Mouse (Mus musculus): ENCODE measurements around the gene 9130213A22Rik. TPM values are rescaled to one million over a fixed set of nuclear protein-coding genes. Genes with fewer than 3 reads are reported as not detected.

Gene 9130213A22Rik
- polyA plus RNA-seq, 1 experiment from 2014 or later, result 0.43 TPM

DNA sequence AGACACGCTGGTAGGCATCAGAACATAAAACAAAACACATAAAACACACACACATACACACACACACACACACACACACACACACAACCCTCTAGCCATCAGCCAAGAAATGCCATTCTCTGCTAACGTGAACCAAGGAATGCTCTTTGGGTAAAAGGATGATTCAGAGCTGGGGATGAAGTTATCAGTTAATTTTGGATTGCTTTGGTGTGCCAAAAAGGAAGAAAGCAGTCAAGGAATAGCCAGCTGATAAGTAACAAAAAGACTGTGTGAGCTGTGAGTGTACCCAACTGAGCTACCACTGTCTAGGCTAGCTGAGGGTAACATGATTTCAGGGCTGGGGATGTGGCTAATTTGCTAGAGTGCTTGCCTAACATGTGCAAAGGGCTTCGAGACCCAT, 8.4 kb downstream of the 9130213A22Rik start:
- H3K4me3 ChIP-seq (ENCODE audit: low read length), result no peak overlapping the region
- H3K27ac ChIP-seq (ENCODE audit: low read depth, low read length), result no peak overlapping the region
- no peak for ATAC-seq (ENCODE audit: low FRiP score, low TSS enrichment)
- no peaks in the 10 kb centered on the region; the same call in 1 of the 2 replicates for H3K4me1 ChIP-seq (ENCODE audit: control insufficient read depth, insufficient read depth, low read length)
- no peak overlapping the region for H3K4me2 ChIP-seq (replicated peaks; ENCODE audit: low read depth, low read length)
- no peak overlapping the region for H3K9ac ChIP-seq (ENCODE audit: low read depth, low read length)
- H3K27me3 ChIP-seq (ENCODE audit: control insufficient read depth, insufficient read depth, low read length), result peaks cover 4% of the 10 kb centered on the region; the same call in 1 of the 2 replicates
- no peaks in the 10 kb centered on the region for H3K9me3 ChIP-seq (ENCODE audit: control insufficient read depth, low read length)
- 66% methylated on average over 3 of the region's 3 CpGs for WGBS
- peaks cover 4% of the 10 kb centered on the region; the same call in 1 of the 2 replicates for H3K36me3 ChIP-seq (ENCODE audit: control insufficient read depth, insufficient read depth, low read length)

DNA sequence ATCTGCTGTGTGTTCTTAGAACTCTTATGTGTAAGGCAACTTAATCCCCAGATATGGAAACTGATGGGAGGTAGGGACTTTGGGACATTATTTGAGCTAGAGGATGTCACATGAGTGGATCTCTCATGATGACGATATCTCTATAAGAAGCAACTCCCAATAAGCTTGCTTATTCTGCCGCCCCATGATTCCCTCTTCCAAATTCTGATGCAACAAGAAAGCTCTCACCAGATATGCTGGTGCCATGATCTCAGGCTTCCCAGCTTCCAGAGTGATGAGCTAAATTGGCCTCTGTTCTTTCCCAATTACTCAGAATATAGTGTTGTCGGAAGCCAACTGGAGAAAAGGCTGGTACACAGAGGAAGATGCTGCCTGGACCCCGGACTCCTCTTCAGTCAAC, 10.5 kb downstream of the 9130213A22Rik start:
- Histone ChIP-seq H3K27me3 (ENCODE audit: control insufficient read depth, insufficient read depth, low read length) (peaks cover 4% of the 10 kb centered on the region; the same call in 1 of the 2 replicates), H3K4me3 (ENCODE audit: low read length) (0 out of 2 replicates have a peak overlapping the region, but pooled peaks have one; percentile 58), H3K27ac (ENCODE audit: low read depth, low read length) (no peak overlapping the region), H3K9me3 (ENCODE audit: control insufficient read depth, low read length) (no peaks in the 10 kb centered on the region), H3K36me3 (ENCODE audit: control insufficient read depth, insufficient read depth, low read length) (peaks cover 24% of the 10 kb centered on the region; the same call in 1 of the 2 replicates), H3K4me2 (replicated peaks; ENCODE audit: low read depth, low read length) (peak overlapping the region; percentile 16), H3K9ac (ENCODE audit: low read depth, low read length) (0 out of 2 replicates have a peak overlapping the region, but pooled peaks have one; percentile 38), H3K4me1 (ENCODE audit: control insufficient read depth, insufficient read depth, low read length) (no peaks in the 10 kb centered on the region)
- ATAC-seq (ENCODE audit: low FRiP score, low TSS enrichment), result no peak
- WGBS, result 56% methylated on average over 4 of the region's 4 CpGs

DNA sequence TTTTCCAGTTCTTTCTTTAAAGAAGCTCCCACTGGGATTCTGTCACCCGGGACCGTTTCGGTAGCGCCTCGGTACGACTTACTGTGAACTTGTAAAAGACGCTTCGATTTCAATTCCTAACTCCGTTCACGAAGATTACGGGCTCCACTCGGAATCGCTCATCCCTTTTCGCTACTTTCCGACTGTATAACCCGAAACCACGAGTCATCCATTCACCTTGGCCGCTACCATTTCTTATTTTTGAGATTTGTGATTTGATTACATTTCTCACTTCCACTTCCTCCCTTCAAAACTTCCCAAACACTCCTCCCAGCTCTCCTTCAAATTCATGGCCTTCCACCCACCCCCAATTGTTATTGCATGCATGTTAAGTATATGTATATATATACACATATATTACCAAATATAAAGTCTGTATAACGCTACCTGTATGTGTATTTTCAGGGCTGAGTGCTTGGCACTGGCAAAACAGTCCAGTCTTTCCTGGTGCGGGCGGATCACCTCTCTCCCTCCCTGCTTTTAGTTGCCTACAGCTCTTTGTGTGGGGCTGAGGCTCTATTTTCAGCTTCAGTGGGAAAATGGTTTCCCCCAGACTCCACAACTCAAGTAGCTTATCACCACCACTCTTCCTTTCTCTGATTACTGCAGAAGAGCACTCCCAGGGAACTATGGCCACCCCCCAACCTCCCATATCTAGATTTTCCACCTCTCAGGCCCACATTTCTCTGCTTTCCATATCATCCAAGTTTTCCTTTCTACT, 11.2 kb downstream of the 9130213A22Rik start:
- Histone ChIP-seq H3K9ac (ENCODE audit: low read depth, low read length) (peak overlapping the region; percentile 38; the same call in 1 of the 2 replicates), H3K9me3 (ENCODE audit: control insufficient read depth, low read length) (no peaks in the 10 kb centered on the region), H3K4me3 (ENCODE audit: low read length) (peak overlapping the region; percentile 58), H3K4me2 (replicated peaks; ENCODE audit: low read depth, low read length) (peak overlapping the region; percentile 51), H3K4me1 (ENCODE audit: control insufficient read depth, insufficient read depth, low read length) (no peaks in the 10 kb centered on the region), H3K27me3 (ENCODE audit: control insufficient read depth, insufficient read depth, low read length) (peaks cover 4% of the 10 kb centered on the region; the same call in 1 of the 2 replicates), H3K27ac (ENCODE audit: low read depth, low read length) (no peak overlapping the region), H3K36me3 (ENCODE audit: control insufficient read depth, insufficient read depth, low read length) (peaks cover 27% of the 10 kb centered on the region; the same call in 1 of the 2 replicates)
- 7% methylated on average over 21 of the region's 21 CpGs for WGBS
- ATAC-seq (ENCODE audit: low FRiP score, low TSS enrichment), result no peak

DNA sequence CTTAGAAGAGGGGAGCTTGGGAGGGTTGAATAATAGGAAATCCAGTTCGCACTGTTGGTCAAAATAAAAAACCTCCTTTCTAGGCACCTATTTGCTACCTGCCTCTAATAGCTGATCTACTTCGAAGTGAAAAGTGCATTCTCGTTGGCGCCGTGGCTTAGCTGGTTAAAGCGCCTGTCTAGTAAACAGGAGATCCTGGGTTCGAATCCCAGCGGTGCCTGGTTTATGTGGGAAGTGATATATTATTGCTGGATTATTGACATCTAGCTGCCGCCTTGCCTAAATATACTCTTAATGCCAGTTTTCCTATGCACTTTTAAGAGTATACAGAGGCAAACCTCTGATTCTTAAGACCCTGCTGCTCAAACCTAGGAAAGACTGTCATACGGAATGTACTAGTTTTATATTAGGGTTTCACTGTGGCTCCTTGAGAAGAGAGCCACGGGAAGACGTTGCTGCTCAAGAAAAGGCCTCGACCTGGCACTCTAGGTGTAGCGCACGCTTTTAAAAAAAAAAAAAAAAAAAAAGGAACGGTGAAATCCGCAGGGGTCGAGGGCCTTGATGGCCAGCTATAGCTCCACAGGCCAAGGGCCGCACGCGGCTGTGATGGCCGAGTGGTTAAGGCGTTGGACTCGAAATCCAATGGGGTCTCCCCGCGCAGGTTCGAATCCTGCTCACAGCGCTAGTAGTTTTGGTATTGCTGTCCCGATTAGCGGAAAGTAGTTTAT, 11.9 kb downstream of the 9130213A22Rik start:
- ATAC-seq (ENCODE audit: low FRiP score, low TSS enrichment), result peak; percentile 77
- Histone ChIP-seq H3K9ac (ENCODE audit: low read depth, low read length) (peak overlapping the region; percentile 38; the same call in 1 of the 2 replicates), H3K4me2 (replicated peaks; ENCODE audit: low read depth, low read length) (peak overlapping the region; percentile 51), H3K27me3 (ENCODE audit: control insufficient read depth, insufficient read depth, low read length) (peaks cover 4% of the 10 kb centered on the region; the same call in 1 of the 2 replicates), H3K4me3 (ENCODE audit: low read length) (peak overlapping the region; percentile 58), H3K4me1 (ENCODE audit: control insufficient read depth, insufficient read depth, low read length) (no peaks in the 10 kb centered on the region), H3K27ac (ENCODE audit: low read depth, low read length) (no peak overlapping the region), H3K36me3 (ENCODE audit: control insufficient read depth, insufficient read depth, low read length) (peaks cover 34% of the 10 kb centered on the region), H3K9me3 (ENCODE audit: control insufficient read depth, low read length) (no peaks in the 10 kb centered on the region)
- WGBS, result under 1% methylated on average over 30 of the region's 30 CpGs

DNA sequence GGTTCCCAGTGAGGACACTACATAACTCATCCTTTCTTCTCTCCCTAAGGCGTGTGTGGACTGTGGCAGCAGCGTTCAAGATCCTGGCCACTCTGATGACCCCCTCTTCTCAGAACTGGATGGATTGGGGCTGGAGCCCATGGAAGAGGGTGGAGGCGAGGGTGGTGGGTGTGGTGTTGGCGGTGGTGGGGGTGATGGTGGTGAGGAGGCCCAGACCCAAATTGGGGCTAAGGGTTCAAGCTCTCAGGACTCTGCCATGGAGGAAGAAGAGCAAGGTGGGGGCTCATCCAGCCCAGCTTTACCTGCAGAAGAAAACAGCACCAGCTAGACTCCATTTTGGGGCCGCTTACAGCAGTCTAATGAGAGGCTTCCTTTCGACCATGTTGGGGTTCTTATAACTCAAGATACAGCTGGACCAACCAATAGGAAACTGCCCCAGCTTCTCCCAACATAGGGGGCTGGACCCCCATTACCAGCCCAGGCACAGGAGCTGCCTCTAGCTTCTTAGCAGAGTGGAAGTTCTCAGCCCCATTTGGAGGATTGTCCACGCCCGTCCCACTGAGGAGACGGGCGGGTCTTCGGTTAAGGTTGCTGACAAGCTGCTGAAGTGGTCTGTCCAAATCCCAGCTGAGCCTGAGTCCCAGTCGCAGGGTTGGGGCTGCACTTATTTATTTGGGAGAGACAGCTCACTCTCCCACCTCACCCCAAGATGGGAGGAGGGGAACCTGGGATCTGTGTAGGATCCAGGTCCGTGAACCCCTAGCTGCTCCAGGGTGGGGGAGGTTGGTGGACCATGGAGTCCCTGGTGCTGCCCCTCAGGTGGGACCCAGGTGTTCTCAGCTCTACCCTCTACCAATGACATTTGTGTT, 13.1 kb downstream of the 9130213A22Rik start:
- H3K4me1 ChIP-seq (ENCODE audit: control insufficient read depth, insufficient read depth, low read length), result no peaks in the 10 kb centered on the region
- peaks cover 4% of the 10 kb centered on the region; the same call in 1 of the 2 replicates for H3K27me3 ChIP-seq (ENCODE audit: control insufficient read depth, insufficient read depth, low read length)
- no peak overlapping the region for H3K4me3 ChIP-seq (ENCODE audit: low read length)
- H3K36me3 ChIP-seq (ENCODE audit: control insufficient read depth, insufficient read depth, low read length), result peaks cover 46% of the 10 kb centered on the region
- H3K9me3 ChIP-seq (ENCODE audit: control insufficient read depth, low read length), result no peaks in the 10 kb centered on the region
- ATAC-seq (ENCODE audit: low FRiP score, low TSS enrichment), result peak; percentile 21; the same call in 1 of the 2 replicates
- no peak overlapping the region for H3K9ac ChIP-seq (ENCODE audit: low read depth, low read length)
- WGBS, result 85% methylated on average over 13 of the region's 13 CpGs
- no peak overlapping the region for H3K27ac ChIP-seq (ENCODE audit: low read depth, low read length)
- no peak overlapping the region for H3K4me2 ChIP-seq (replicated peaks; ENCODE audit: low read depth, low read length)

DNA sequence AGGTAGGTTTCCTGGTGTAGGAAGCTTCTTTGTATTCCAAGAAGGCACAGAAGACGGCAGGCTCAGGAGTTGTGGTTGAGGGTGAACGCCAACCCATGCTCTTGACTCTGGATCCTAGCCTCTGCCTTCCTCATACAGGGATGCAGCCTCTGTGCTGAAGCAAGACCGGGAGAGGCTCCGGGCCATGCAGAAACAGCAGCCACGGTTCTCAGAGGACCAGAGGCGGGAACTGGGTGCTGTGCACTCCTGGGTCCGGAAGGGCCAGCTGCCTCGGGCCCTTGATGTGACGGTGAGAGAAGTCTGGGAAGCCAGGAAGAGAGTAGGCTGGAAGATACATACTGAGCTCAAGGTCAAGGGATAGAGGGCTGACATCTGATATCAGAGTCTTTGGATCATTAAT, 14.2 kb downstream of the 9130213A22Rik start:
- H3K4me2 ChIP-seq (replicated peaks; ENCODE audit: low read depth, low read length), result no peak overlapping the region
- no peak overlapping the region for H3K9ac ChIP-seq (ENCODE audit: low read depth, low read length)
- H3K9me3 ChIP-seq (ENCODE audit: control insufficient read depth, low read length), result no peaks in the 10 kb centered on the region
- ATAC-seq (ENCODE audit: low FRiP score, low TSS enrichment), result no peak
- no peak overlapping the region for H3K4me3 ChIP-seq (ENCODE audit: low read length)
- peaks cover 4% of the 10 kb centered on the region; the same call in 1 of the 2 replicates for H3K27me3 ChIP-seq (ENCODE audit: control insufficient read depth, insufficient read depth, low read length)
- peaks cover 57% of the 10 kb centered on the region for H3K36me3 ChIP-seq (ENCODE audit: control insufficient read depth, insufficient read depth, low read length)
- no peaks in the 10 kb centered on the region for H3K4me1 ChIP-seq (ENCODE audit: control insufficient read depth, insufficient read depth, low read length)
- no peak overlapping the region for H3K27ac ChIP-seq (ENCODE audit: low read depth, low read length)
- 84% methylated on average over 9 of the region's 9 CpGs for WGBS

DNA sequence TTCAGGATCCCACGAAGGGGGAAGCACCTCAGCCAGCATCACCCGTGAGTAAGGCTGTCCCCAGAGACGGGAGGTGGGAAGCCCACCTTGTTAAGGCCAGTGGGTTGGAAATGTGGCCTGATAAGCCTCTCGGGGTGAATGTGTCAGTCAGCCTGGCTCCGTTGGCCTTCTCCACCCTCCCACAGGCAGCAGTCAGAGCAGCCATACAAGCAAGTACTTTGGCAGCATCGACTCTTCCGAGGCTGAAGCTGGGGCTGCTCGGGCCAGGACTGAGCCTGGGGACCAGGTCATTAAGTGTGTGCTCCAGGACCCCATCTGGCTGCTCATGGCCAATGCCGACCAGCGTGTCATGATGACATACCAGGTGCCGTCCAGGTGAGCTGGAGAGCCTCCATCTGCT, 14.7 kb downstream of the 9130213A22Rik start:
- peaks cover 62% of the 10 kb centered on the region for H3K36me3 ChIP-seq (ENCODE audit: control insufficient read depth, insufficient read depth, low read length)
- no peak for ATAC-seq (ENCODE audit: low FRiP score, low TSS enrichment)
- WGBS, result 90% methylated on average over 11 of the region's 11 CpGs
- H3K27ac ChIP-seq (ENCODE audit: low read depth, low read length), result no peak overlapping the region
- H3K9ac ChIP-seq (ENCODE audit: low read depth, low read length), result no peak overlapping the region
- H3K4me2 ChIP-seq (replicated peaks; ENCODE audit: low read depth, low read length), result no peak overlapping the region
- no peak overlapping the region for H3K4me3 ChIP-seq (ENCODE audit: low read length)
- H3K27me3 ChIP-seq (ENCODE audit: control insufficient read depth, insufficient read depth, low read length), result peaks cover 4% of the 10 kb centered on the region; the same call in 1 of the 2 replicates
- no peaks in the 10 kb centered on the region for H3K4me1 ChIP-seq (ENCODE audit: control insufficient read depth, insufficient read depth, low read length)
- no peaks in the 10 kb centered on the region for H3K9me3 ChIP-seq (ENCODE audit: control insufficient read depth, low read length)

DNA sequence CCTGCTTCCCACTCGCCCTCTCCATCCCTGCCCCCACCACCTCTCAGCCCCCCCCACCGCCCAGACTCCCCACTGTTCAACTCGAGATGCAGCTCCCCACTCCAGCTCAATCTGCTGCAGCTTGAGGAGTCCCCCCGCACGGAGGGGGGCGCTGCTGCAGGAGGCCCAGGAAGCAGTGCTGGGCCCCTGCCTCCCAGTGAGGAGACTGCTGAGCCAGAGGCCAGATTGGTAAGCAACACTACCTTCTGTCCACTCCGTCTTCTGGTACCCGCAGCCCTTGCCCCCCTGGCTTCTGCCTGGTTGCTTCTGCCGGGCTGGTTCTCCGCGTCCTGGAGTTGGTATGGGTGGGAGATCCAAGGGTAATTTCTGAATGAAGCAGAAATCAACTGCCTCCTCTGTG, 15.5 kb downstream of the 9130213A22Rik start:
- Histone ChIP-seq H3K36me3 (ENCODE audit: control insufficient read depth, insufficient read depth, low read length) (peaks cover 71% of the 10 kb centered on the region), H3K4me1 (ENCODE audit: control insufficient read depth, insufficient read depth, low read length) (no peaks in the 10 kb centered on the region), H3K4me3 (ENCODE audit: low read length) (no peak overlapping the region)

More for the DNA sequence above, 15.5 kb downstream of the 9130213A22Rik start:
- Histone ChIP-seq H3K9me3 (ENCODE audit: control insufficient read depth, low read length) (no peaks in the 10 kb centered on the region), H3K27me3 (ENCODE audit: control insufficient read depth, insufficient read depth, low read length) (no peaks in the 10 kb centered on the region), H3K4me2 (replicated peaks; ENCODE audit: low read depth, low read length) (no peak overlapping the region), H3K9ac (ENCODE audit: low read depth, low read length) (no peak overlapping the region), H3K27ac (ENCODE audit: low read depth, low read length) (no peak overlapping the region)
- WGBS, result 90% methylated on average over 11 of the region's 11 CpGs
- ATAC-seq (ENCODE audit: low FRiP score, low TSS enrichment), result no peak

Data from kidney, embryonic 14.5 days (tissue).